Mouse (Mus musculus) telencephalon, adult 2 months (tissue): ENCODE measurements at regions not wholly inside any gene's neighbourhood (a gene's known extent, or its start where the extent isn't known, plus 50 kb on each side); places are given as distances from the start of the nearest gene placed in this dataset.

ENCODE experiments used
- DNase-seq: peaks from one replicate; pipeline ENCODE4 v3.0.0-alpha.2; 2011; ENCODE audit warnings: low read depth, low spot score

DNA sequence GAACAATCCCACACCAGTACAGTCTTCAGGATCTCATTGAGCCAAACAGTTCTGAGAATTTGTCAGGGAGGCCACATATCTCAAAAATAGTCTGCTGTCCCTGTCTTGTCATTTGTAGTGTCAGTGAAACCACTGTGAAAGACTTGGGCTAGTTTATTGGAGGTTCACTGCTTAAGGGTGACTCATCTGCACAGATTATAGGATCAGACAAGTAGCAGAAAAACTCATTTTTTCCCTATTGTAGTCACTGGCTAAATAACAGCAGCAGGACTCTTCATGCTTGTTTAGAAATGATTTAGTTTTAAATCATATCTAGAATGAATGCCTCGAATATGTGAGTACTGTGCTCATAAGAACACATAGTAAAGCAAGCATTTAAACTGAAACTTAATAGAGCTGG is 475.2 kb upstream of the Marcks start:
- no peak for DNase-seq

DNA sequence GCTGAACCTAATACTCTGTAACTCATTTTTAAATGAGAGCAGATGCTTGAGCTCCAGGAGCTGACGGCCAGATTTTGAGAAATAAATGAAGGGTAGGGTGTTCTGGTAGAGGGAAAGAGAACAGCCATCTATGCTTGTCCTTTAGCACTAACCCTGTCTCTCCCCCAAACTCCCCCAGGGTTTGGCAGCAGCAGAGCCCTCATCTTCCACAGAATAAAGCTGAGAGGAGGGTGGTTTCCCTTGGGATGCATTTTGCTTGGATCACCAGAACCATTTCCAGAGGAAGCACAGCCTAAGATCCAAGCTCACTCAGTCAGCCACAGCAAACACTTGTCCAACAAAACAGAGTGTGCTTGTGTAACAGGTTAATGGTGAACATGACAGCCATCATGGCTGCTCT is 464.8 kb upstream of the Marcks start:
- DNase-seq = no peak

DNA sequence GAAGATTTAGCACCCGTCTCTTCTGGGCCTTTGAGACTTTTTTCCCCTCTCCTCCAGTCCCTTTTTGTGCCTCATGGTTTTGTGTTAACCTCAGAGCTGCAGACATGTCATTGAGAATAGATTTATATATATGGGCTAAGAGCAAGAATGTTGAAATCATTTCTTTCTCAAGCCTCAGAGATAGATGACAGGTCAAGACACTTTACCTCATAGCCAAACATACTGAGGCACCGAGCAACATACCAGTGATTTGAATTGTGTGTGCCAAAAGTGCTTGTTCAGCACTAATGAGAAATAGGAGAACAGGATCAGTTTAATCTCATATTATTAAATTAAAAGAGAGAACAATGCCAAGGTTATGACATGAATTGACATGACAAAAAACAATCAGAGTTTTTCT is 464.2 kb upstream of the Marcks start:
- no peak for DNase-seq

DNA sequence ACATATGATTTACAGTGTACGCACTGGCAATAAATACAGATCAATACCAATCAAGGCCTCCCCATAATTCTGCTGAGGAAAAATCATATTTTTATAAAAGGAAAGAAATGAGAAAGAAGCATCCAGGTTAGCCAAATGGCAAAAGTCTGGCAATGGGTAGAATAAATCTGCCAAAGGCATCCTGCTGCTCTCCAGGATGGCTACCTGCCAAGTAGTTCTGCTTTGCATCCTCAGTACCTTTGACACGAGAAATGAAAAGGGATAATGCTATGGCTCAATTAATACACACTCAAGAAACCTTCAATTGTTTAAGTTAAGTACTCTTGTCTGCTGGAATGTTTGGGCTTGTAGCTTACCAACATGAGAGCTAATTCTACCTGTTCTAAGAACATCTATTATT is 451.2 kb upstream of the Marcks start:
- no peak for DNase-seq

DNA sequence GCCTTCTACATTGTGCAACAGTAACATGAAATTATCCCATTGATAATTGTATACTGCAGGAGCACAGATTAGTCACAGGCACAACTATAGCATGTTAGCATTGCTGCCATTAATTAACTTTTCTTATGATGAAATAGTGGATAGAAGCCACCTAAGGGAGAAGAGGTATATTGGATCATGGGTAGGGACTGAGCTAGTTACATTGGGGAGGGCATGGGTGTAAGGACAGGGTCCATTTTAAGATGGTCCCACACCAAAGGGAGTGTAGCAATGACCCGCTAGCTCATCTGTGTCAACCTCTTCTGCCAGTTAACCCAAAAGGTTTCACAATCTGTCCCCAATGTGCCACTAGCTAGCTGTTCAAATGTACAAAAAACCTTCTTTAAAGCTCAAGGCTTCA is 450.3 kb upstream of the Marcks start:
- no peak for DNase-seq

DNA sequence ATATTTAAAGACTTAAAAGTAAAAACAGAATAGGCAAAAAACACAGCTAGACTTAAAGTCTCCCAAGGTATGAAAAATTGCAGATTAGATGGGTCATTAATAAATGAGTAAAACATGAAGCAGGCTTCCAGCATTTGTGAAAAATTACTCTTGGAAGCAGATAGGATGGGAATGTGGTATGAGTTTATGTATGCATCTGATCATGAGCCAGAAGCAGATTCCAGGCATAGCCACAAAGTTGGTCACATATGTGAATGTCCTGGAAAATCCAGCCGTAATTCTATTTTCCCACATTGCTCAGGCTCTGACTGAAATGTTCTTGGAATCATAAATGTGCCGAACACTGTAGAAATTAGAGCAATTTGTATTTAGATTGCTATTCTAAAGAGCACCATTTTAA is 432.5 kb upstream of the Marcks start:
- no peak for DNase-seq

DNA sequence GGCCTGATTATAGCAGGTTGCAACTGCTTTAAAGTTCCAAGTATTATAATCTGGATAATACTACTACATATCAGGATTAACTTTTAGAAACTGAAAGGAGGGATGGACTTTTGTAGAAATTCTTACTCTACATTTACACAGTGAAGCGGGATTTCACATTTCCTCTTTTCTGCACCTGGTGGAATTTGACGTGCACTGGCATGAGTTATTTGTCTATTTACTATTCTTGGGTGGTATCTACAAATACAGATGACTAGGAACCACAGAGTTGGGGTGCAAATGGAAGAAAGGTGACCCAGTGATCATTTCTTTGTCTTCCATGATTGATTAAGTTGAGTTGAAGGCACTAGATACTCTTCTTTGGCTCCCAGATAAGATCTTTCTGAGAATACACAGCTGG is 423.0 kb upstream of the Marcks start:
- DNase-seq = no peak

DNA sequence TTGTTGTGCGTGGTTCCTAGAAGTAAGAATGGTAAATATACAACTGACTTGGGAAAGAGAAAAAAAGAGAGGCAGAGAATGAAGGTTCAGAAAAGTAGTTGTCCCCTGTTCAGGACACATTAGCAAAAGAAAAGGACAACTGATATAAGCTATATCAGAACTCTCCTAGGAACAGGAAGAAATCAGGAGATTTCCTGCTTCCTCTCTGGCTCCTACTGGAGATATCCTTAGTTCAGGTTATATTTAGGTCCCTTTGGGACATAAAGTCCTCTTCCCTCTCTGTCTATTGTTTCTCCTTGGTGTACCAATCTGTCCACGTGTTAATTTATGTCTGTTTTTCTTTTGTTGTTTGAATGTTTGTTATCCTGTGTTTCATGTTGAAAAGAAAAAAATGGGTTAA is 410.7 kb upstream of the Marcks start:
- no peak for DNase-seq

DNA sequence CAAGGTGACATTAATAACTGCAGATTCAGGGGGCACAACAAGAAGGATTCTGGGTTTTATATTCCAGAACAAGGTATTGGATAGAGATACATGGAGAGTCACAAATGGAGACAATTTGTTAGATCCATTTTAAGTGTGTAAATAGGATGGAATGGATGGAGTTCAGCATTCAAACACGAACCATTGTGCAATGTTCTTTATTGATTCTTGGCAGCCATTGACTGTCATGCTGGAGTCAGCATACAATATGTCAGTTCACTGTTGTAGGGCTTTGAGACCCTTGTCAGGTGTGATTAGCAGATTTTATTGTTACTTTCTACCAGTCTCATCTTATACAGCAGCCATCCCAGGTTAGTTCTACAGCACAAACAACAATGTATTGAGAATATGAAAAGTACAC is 402.0 kb upstream of the Marcks start:
- DNase-seq = no peak

DNA sequence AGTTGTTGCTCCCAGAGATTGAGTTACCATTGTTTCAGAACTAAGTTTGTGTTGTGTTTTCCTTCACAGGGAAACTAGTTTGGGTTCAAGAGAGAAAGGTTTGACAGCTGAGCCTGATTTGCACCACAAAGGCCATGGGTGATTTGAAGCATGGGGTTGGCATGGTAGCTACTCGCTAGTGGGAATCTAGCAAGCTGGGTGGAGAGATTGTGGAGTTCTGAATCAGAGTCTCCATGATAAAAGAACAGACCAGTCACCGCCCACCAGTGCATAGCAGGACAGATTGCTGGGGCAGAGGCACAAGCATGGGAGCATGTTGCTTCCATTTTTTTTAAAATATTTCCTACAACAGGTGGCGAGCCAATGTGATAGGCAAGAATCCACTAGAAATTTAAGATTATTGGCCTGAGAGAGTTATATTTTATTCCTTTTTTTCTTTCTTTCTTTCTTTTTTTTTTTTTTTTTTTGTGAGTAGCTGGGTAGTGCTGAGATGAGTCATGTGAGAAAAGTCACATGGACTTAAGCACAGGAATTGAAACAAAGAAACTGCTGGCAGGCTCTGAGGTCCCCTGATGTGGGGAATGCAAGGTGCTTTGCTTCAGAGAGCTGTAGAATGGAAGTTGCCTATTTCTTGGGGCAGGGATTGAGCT is 367.4 kb upstream of the Marcks start:
- no peak for DNase-seq

DNA sequence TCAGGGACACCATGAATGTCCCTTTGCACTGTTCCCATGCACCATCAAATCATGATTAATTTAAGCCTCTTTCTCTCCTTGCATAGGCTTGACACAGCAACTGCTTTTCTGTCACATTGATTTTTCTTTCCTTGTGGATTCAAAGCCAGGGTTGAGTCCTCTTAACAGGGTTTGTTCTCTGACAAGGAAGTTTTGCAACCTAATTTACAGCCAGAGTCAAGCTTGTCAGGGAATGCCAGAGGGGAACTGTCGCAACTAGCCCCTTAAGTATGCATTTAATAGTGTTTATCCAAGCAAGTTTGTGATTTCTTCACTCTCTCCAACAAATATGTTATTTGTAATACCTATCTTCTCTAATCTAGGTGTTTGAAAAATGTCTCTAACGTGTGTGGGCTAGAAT is 365.7 kb upstream of the Marcks start:
- DNase-seq = no peak

DNA sequence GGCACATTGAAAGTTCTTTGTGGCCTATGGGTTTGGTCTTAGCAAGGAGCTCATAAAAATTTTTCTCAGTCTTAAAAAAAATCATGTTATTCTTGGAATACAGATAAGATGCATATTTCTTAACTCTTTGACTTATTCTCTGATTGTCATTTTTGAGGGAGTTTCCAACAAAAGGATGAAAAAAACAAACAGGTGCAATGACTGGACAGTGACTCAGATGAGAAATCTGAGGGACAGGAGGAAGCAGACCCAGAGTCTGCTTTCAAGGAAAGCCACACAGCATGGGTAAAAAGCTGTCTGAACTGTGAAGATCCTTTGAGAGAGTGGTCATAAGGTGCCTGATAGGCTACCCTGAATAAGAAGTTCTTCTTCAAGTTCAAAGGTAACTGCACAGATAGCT is 363.8 kb upstream of the Marcks start:
- no peak for DNase-seq

DNA sequence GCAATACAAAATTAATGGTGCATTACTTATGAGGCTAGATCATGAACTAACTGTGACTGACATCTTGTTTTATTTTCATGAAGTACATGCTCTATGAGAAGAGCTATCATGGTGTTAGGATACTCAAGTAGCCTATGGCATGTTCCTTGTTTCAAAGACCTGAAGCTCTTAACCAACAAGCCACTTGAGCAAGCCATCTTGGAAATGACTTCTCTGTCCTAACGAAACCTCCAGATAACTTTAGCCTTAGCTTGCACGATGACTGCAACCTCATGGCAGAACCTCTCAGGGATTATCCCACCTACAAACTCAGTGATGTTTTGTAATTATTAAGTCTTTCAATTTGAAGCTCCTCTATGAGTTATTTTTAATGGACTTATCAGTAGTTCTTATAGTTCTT is 362.3 kb upstream of the Marcks start:
- no peak for DNase-seq

DNA sequence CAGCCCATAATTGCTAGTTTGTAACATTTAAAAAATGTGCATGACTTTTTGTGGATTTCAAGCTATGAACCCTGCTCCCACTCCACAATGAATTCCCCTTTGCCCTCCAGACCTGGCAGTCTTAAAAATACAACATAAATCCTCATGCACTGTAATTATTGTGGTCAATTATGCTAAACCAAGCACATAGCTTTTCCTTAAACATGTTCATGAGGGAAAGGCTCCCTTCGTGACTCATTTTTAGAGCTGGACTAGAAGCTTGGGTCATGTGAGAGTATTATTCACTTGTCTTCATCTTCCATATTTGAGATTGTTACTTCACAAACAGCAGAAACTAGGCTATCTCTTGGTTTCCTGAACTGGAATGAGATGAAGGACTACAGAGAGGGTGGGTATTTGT is 356.7 kb upstream of the Marcks start:
- DNase-seq = no peak

DNA sequence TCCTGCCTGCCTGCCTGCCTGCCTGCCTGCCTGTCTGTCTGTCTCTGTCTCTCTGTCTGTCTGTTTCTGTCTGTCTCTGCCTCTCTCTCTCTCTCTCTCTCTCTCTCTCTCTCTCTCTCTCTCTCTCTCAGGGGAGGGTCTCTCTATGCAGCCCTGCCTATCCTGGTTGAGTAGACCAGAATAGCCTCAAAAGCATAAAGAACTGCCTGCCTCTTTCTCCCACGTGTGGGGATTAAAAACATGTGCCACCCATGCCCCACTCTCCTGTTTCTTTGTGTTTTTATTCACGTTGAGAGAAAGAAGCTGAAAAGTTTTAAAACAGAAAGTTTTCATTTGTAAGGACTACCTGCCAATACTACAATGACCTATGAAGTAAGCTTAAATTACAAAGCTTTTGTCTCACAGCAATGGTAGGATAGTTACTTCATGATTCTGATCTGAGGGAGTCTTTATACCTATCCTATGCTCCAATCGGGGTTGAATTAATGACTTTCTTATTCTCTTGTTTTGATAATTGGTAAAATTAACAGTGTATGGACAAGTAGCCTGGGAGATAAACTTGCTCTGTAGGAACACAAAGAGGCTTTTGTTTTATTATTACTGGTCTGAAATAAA is 355.9 kb upstream of the Marcks start:
- no peak for DNase-seq

DNA sequence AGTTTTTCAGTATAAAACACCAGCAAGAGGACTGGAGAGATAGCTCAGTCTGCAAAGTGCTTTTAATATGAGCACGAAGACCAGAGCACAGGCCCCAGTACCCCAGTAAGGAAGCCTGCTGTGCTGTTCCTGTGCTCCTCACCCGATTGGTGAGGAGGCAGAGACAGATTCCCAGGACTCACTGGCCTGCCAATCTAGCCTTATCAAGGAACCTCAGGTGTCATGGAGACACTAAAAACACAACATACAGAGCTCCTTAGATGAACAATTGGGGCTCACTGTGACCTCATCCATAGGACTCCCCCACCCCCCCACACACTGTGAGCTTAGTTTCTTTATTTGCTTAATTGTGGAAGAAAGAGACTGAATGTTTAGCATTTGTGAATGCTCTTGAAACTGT is 355.4 kb upstream of the Marcks start:
- DNase-seq = no peak

DNA sequence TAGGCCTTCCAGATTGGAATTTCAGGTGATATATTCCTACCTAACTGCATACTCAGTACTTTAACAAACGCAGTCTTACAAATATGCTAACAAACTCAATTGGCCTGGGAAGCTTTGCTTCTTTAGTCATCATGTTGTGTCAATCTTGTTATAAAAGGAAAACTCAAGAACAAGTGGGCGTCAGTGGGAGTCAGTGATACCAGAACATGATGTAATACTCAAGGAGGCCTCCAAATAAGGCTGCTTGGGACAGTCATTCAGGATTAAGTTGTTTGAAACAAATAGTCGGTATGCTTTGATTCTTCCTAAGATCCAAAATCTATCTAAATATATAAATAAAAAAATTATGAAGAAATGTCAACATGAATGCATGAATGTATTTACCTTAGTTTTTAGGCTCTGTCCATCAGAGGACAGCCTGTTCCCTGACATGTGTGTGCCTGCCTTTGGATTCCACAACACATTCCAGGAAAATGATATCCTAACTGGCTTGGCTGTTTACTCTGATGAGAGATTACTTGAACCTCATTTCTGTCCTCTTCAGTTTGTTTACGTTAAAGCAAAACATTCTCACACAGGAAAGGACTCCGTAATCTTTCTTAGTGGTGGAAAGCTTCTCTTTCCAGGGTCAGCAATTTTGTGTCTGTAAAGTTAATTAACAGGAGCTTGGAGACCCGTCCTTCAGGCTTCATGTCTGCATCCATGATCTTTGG is 345.7 kb upstream of the Marcks start:
- peak; percentile 18 for DNase-seq

DNA sequence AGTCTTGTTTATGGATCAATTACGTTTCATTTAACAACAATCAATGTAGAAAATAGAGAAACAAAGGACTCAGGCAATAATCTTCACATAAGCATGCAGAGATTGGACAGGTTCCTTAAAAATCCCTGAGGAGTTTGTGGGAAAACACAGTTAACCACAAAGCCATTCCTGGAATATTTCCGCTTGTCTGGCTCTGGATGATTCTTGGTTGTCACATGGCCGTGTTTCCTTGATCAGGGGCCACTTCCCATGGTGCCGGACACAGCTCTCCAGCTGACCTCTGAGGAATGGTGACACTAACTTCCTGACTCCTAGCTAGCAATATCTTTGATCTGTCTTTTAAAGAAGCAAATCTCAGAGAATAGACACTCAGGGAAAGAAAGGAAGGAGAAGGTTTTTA is 344.8 kb upstream of the Marcks start:
- DNase-seq = no peak

DNA sequence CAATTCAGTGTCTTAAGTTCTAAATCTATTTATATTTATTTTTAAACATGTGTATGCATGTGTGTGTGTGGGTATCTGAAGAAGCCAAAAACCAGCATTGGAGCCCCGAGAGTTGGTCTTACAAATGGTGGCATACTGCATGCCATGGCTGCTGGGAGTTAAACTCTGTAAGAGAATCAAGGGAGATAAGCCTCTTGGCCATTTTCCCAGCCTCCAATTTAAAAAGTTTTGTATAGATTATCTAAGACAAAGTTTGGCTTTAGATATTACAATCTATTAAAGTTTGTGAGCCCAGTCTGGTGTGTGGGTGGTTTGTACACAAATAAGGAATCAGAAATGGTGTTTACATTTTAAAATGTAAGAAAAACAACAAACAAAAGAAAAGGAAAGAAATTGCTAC is 343.2 kb upstream of the Marcks start:
- DNase-seq = no peak

DNA sequence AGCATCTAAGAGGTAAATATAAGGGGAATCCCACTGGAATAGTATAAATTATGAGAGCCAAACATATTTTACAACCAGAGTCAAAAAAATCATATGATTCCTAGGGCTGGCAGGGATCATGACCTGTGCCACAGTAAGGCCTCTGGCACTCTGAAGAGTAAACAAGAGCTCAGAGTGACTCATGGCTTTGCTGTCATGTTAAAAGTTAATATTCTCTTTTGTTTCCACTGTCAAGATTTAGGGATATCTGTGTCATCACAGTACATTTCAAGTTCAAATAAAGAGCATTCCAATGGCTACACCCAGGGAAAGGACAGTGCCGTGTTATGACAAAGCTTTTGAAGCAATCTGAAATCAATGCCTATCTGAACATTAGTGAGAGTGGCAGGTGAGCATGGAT is 341.6 kb upstream of the Marcks start:
- no peak for DNase-seq

DNA sequence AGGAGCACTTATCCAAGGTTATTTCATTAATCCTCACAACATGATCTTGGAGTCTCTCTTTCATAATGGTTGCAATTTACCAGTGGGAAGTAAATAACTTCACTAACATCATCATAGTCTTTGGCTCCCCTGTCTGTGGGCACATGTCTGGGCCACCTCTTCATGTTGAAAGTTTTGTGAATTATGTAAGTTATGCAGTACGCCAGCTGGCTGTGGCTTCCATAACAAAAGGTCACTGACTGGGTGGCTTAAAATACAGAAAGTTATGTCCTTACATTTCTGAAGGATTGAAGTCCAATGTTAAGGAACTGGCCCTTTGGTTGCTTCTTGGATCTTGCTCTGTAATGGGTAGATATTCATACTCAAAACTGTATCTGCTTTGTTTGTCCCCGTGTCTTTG is 339.4 kb upstream of the Marcks start:
- DNase-seq = no peak

DNA sequence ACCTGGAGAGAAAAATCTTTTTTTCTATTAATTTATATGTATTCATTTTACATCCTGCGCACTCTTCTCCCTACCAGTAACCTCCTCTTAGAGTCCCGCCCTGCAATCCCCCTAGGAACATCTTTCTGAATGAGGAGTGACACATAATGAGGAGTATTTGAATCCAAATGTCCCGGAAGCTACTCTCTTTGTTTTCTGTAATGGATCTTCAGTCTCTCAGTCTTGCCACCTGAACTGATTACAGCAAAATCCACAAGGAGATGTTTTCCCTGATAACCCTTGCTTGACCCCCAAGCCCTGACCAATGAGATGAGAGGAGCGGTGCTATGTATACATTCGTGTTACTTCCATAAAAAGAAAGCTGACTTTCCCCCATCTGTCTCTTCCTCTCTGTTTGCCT is 334.4 kb upstream of the Marcks start:
- DNase-seq = no peak

DNA sequence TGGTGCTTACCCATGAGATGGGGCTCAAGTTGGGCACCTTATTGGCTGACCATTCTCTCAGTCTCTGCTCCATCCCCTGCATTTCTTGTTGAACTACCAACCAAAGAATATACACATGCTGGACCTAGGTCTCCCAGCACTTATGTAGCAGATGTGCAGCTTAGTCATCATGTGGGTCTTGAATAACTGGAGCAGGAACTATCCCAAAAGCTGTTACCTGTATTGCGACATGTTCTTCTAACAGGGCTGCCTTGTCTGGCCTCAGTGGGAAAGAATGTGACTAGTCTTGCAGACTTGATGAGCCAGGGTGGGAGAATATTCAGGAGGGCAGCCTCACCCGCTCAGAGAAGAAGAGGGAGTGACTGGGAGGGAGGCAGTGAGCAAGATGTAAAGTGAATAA is 318.7 kb upstream of the Marcks start:
- DNase-seq = no peak
